Mouse (Mus musculus) inflammation-experienced regulatory T-cells, adult 16 weeks (primary cell): ENCODE measurements around the gene Rasgrp2. TPM values are rescaled to one million over a fixed set of nuclear protein-coding genes. Genes with fewer than 3 reads are reported as not detected.

Source experiments
- polyA plus RNA-seq: library from polyadenylated mRNA; unstranded; fragments of 100-300 nt; shearing (Covaris generic); gene quantifications from one replicate; pipeline ENCODE4 v1.2.1, GENCODE M21; 2017

Rasgrp2 gene
- polyA plus RNA-seq, result 104 TPM

DNA sequence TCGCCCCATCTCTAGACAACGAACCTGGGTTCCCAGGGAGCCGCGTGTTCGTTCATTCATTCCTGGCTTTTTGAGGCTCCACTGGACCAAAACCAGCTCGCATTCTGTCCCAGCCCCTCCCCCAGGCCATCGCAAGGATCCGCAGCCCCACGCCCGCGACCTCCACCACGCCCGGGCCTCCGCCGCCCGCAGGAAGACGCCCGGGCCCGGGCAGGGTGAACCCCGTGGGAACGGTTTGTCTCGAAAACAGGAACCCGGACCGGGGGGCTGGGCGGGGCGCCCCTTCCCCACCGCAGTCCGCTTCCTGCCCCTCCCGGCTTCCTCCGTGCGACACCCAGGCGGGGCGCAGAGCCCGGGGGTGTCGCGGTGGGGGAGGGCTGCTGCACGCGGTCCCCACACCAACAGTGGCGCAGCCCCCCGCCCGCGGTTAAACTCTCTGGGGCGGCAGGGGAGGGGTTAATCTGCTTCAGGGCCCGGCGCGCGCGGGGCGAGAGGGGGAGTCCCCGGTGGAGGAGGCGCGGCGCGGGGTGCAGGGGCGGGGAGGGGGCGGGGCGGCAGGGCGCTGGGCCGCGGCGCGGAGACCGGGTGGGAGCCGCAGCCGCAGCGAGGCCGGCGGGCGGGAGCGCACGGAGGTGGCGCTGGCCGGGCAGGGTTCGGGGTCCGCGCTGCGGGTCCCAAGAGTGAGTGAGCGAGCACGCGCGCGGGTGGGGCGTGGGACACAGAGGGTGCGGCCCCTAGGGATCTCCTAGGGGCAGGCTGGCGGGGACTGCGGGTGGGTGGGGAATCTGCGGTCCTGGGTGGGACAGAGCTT, at the start of gene Rasgrp2:
Gene Rasgrp2, plus strand, starts transcription at position 56 of the 811 bp plus-strand sequence.

DNA sequence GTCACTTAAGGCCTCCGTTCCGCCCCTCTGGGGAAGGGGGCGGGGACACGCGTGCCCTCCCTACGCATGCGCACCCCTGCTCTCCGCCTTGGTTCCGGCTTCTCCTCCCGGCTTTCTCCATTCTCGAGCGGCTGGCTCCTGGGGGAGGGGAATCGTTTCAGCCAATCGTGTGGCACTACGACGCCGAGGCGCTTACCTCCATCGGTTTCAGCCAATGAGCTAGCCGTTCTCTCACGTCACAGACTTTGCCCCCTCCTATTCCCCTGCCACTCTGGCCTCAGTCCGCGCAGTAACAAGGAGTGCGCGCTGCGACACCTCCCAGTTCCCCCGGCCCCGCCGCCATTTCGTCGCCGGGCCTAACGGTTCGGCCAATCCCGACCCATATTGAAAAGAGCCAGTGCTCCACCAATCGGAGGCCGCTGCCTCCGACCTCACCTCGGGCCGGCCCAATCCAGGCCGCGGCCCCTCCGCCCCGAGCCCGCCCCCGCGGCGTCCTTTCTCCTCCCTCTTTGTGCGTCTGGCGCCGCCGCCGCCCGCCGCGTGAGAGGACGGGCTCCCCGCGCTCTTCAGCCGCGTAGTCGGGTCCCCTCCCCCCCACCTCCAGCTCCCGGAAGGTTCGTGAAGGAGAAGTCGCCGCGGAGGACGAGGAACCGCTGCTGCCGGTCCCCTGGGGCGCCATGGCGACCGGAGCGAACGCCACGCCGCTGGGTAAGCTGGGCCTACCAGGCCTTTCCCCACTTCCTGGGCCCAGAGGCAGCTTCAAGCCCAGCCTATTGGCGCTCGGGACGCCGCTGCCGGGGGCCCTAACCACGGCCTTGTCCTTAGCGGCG, 35.5 kb upstream of the Rasgrp2 start, which contains the start of gene Sf1:
Gene Sf1, plus strand, starts transcription at position 280 of the 830 bp plus-strand sequence.

DNA sequence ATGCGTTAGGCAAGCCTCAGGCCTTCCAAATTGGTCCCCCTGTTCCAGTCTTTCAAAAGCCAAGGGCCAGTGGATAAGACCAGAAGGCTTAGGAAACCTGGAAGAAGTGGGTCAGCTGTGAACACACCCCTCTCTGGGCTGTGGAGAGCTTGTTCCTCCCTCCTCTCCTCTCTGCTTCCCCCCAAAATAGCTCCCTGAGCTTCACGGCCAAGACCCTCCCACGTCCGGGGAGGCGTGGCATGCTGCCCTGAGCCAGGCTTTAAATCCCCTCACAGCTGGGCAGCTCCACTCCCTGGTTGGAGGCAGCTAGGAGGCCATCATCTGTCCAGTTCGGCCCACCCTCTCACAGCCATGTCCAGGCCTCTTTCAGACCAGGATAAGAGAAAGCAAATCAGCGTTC, 15.0 kb upstream of the Rasgrp2 start, which contains the start of gene Pygm:
Gene Pygm, plus strand, starts transcription at position 272 of the 400 bp plus-strand sequence.

DNA sequence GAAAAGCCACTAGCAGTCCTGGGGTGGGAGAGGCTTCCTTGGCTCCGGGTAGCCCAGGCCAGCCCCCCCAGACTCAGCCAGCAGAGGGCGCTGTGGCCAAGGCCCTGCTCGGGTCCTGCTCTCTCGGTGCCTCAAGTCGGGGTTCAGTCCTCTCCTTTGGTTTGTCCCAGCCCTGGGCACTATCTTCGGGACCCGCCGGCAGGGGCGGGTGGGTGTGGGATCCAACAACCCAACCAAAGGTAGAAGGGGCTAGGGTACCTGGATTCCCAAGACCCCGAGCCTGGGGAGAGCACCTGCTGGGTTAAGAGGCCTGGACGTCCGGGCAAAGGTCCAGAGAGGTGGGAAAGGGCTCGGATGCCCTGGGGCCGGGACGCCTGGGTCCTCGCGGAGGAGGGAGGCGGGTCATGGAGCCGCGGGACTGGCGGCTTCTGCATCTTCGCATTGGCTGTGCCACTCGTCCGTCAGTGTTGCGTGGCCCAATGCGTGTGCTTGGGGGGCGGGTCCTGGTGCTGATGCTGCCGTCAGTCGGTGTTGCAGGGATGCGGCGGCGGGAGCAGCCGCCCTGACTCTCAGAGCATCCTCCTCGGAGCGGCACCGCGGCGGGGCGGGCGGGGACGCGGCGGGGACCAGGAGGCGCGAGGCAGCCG, 19.2 kb downstream of the Rasgrp2 start, which contains the start of gene Nrxn2:
Gene Nrxn2, plus strand, starts transcription at position 499 of the 647 bp plus-strand sequence.

Other genes with a start within 250 kb of the Rasgrp2 start
- 0.28 TPM for gene Majin, start 215.0 kb upstream of the Rasgrp2 start, polyA plus RNA-seq
- not detected for gene Gpha2, start 173.0 kb upstream of the Rasgrp2 start, polyA plus RNA-seq
- 14.8 TPM for gene Ppp2r5b, start 163.5 kb upstream of the Rasgrp2 start, polyA plus RNA-seq
- gene Atg2a, start 157.7 kb upstream of the Rasgrp2 start, polyA plus RNA-seq, result 48.1 TPM
- gene Ehd1, start 122.6 kb upstream of the Rasgrp2 start, polyA plus RNA-seq, result 25.5 TPM
- gene Cdc42bpg, start 92.9 kb upstream of the Rasgrp2 start, polyA plus RNA-seq, result 0.37 TPM
- 78.5 TPM for gene Men1, start 64.4 kb upstream of the Rasgrp2 start, polyA plus RNA-seq
- 113 TPM for gene Map4k2, start 58.2 kb upstream of the Rasgrp2 start, polyA plus RNA-seq
- gene Sf1, start 35.6 kb upstream of the Rasgrp2 start, polyA plus RNA-seq, result 249 TPM
- 2.8 TPM for gene Pygm, start 14.9 kb upstream of the Rasgrp2 start, polyA plus RNA-seq
- gene Nrxn2, start 19.4 kb downstream of the Rasgrp2 start, polyA plus RNA-seq, result not detected
- not detected for gene Slc22a12, start 143.7 kb downstream of the Rasgrp2 start, polyA plus RNA-seq